Mouse (Mus musculus): ENCODE measurements around the gene Prkcd.

Prkcd gene

DNA sequence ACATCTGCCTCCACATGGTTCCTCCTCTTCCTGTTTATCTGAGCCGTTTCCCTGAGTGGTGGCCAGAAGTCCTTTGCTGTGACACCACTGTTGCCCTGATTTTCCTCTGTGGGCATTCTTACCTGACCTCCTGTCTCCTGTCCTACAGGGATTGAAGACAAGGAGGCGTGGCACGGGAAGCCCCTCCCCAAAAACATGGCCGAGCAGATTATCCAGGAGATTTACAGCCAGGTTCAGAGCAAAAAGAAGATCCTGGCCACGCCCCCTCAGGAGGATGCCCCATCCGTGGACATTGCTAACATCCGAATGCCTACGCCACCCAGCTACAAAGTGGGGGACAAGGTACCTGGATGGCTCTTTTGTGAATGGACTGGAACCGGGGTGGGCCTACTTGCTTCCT is 58.0 kb downstream of the Prkcd start:
- no peak for DNase-seq

DNA sequence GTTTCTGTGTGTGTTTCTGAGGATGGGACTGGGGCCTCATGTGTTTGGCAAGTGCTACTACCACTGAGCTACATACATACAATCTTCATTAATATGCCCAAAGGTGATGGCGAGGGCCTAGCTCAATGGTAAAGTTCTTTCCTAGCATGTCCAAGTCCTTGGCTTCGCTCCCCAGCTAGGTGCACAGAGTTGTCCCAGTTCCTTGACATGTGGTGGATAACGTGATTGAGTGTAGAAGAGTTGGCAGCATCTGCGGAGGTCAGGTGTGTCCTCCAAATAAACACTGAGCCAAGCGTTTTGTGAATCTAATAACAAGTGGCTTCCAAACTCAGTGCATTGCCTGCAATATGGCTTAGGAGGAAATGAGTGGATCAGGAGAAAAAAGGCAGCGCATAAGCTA is 59.7 kb downstream of the Prkcd start:
- no peak for DNase-seq

DNA sequence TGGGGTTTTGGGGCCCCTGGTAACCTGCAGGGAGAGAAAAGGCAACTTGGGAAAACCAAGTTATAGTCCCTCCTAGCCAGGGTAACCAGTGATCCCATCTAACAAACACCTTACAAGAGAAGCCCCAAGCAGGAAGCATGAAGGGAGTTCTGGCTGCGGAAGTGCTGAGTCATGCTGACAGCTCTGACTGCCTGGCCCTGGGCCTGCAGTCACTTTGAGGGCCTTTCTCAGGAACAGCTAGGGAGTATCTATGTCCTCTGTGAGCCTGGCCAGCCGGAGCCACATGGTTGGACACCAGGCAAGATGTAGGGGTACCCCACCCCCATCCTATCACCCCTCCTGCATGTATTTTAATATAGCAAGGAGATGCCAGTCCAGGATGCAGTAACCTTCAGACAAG is 61.6 kb downstream of the Prkcd start:
- no peak for DNase-seq

DNA sequence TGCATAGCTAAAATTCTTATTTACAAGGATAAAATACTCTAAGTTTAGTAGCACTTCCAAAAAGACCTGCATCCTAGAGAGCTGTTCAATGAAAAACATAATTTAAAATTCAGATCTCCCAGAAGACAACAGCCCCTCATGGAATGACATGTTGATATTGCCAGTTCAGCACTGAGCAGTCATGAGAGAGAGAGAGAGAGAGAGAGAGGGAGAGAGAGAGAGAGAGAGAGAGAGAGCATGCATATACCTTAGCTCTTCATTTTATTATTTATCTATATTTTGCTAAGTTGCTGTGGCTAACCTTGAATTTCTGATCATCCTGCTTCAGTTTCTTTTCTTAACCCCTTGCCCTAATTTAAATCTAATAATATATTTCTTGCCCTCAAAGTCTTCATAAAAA is 63.7 kb downstream of the Prkcd start:
- DNase-seq: no peak

DNA sequence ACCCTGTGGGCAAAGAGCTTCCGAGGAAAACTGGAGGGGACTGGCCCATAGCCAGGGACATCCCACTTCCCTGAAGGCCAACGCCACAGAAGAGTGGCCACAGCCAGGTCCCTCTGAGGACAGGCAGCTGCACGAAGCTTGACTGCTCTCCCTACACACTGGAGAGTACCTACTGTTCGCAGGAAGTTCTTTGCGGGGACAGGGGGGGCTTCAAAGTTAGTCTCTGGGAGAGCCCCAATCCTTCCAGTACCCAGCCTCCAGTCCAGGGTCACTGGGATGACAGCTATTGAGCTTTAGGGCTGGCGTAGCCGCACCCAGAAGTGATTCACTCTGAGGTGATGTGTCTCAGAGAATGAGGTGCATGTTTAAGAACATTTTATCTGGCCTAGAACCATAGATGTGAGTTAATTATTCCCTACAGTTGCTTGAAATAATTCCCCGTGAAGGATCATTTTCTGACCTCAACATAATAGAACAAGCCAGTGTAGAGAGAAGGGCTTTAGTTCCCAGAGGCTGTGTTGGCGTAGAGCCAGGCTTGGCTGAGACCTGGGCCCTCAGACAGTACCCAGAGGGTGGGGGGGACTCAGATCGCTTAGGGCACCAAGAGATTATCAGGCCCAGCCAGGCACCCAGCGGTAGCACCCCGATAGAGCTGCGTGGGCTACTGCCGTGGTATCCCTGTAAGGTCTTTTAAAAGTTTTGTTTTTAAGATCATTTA is 64.4 kb downstream of the Prkcd start:
- DNase-seq: peak; percentile 40

DNA sequence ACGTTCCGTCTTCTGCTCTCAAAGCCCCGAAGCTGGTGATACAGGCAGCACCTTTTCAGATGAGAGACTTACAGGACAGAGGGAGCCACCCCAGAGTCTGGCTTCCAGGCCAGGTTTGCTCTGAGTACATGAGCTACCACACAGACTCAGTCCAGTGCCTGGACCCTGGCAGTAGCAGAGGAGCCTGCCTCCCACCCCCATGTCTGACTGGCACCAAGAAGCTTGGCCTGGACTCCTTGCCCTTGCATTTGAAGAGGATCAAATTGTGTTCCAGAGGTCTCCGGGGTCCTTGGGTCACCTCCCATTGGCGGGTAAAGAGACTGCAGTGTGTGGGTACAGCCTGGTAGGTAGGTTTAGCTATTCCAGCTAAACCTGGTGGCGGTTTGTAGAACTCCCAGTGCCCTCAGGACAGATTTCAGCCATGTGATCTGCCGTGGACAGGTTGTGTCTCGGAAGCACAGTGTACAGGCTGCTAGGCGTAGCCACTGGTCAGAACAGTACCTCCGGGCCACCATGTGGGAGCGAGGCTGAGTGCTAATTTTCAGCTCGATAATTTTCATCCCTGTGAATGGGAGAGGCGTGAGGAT is 65.1 kb downstream of the Prkcd start:
- no peak for DNase-seq

DNA sequence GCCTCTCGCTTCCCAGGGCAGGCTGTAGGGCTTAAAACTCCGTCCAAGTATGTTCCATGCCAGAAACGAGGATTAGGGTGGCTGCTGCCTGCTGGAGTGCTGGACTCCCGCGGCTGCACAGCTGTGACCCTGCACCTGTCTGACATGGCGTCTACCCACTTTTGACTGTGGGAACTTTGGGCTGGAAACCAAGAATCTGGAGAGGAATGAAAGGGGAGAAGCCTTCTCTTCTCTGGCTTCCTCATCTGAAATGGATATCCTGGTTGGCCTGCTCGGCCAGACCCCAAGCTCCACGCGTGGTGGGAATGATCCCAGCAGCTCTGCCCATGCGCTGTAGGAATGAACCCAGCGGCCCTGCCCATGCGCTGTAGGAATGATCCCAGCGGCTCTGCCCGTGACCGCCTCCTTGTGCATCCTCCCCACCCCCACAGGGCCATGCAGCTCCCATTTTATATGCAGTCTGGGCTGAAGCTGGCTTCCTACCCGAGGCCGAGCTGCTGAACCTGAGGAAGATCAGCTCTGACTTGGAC is 66.6 kb downstream of the Prkcd start:
- DNase-seq: peak; percentile 74

DNA sequence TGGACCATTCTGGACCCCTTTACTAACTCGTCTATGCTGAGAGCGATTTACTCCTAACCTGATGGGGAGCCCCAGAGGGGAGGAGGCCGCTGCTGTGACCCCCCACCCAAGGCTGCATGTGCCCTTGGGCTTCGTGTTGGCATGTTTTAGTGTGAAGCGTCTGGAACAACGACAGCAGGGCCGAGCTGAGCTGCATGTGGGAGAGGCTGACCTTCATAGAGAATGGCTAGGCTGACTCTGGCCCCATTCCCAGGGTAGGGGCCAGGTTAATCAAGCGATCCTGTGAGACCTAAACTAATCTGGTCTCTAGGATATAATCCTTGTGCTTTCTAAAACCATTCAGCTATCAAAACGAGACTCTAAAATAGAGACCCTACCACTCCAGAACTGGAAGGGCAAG is 68.3 kb downstream of the Prkcd start:
- no peak for DNase-seq

DNA sequence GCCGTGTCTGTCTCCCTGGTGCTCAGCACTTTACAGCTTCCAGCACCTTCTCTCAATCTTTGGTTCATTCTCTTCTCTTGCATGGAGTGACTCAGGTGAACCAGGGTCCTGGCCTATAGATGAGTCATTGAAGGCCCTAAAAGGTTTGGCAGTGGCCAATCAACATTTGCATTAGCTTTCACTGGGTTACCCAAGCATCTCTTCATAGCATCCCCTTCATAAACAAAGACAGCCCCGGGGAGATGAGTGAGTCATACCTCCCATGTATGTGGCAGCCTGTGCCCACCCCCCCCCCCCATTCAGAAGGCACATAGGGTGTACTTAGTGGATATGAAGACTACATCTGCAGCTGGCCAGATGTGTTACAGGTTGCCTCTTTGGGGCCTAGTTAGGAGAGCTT is 69.4 kb downstream of the Prkcd start:
- no peak for DNase-seq

DNA sequence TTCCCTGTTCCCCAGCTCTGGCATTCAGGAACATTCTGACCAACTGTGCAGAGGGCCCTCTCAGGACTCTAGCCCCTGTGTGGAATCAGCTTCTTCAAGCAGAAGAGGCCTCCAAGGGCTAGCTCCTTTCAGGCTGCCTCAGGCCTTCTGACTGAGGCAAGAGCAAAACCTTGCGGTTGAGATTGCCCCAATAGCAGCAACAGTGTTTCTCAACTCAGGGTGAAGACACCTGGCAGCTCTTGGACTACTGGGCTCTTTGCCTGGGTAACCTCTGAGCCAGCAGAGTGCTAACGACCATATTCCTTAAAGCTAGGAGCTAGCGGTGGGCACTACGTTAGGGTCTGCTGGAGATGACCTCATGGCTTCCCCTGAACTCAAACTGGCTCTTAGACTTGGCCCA is 72.8 kb downstream of the Prkcd start:
- DNase-seq: no peak

DNA sequence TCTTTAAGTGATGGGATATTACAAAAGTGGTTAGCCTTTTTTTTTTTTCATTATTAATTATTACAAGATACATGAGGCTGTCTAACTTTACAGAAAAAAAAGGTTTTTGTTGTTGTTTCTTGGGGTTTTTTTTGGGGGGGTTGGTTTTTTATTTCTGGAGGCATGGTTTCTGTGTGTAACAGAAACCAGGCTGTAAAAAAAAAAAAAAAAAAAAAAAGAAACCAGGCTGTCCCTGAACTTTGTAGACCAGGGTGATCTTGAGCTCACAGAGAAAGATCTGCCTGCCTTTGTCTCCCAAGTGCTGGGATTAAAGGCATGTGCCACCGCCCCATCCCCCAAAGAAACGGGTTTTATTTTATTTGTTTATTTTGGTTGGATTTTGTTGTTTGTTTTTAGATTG is 74.0 kb downstream of the Prkcd start:
- no peak for DNase-seq

DNA sequence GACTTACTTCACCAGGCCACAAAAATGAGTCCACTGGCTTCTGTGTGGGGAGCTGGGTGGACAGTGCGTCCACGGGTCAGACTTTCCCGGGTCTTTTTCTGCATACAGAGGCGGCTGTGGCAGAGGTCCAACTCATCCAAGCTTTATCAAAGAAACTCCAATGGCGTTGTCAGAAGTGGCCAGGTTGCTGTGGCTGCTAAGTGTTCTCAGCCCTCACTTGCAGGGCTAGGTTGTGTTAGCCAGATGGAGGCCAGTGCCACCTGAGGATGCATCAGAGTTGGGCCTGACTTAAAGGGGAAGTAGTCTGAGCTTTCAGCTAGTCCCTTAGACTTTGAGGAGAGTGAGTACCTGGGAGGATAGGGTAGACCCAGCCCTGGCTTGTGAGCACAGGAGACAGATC is 74.5 kb downstream of the Prkcd start:
- no peak for DNase-seq

DNA sequence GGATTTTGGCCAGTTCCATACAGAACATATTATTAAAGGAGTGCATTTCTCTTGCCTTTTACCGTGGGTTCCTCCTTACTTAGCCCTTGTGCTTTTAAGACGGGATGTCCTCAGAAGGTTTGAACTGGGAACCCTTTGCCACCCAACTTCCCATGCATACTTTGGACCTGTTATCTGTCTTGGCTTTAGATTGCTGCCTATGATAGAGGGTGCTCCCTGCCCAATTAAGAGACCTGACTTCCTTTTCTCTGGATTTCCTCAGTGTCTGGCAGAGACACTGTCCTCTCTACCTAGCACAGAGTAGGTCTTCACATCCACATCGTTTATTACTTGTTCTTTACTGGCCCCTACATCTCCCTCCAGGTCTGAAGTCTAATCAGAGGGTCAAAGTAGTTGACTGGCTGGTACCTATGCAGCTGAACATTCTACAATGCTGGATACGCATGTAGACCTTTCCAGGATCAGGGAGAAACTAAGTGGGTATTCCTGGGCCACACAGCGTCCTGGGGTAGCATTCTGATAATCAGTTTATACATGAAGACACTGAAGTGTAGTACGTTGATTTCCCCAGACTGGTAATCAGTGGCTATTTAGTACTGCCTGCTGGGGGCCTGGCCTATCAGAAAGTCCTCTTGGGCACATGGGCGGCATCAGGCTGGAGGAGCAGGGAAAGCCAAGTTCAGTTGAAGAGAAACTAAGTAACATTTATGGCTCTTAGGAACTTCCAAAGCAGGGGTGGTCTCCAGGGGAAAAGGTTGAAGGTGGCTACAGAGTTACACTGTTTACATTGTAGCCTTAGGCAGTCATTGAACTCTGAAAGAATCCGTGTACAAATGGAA is 75.6 kb downstream of the Prkcd start:
- no peak for DNase-seq

DNA sequence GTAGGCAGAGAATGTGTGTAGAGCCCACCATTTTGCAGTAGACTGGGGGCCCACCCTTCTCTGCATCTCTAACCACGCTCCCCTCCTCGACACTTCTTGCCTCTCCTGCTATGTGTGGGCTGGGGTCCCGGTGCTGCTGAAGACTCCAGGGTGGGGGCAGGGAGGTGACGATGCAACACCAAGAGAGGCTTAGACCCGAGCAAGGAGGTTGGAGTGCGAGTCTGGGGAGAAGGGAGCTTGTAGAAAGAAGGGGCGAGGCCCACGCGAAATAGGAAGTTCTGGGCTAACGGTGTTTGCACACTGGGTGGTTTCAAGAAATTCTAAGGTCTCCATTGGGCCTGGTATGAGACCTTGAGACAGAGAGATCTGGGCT is 76.2 kb downstream of the Prkcd start:
- peak; percentile 58 for DNase-seq

DNA sequence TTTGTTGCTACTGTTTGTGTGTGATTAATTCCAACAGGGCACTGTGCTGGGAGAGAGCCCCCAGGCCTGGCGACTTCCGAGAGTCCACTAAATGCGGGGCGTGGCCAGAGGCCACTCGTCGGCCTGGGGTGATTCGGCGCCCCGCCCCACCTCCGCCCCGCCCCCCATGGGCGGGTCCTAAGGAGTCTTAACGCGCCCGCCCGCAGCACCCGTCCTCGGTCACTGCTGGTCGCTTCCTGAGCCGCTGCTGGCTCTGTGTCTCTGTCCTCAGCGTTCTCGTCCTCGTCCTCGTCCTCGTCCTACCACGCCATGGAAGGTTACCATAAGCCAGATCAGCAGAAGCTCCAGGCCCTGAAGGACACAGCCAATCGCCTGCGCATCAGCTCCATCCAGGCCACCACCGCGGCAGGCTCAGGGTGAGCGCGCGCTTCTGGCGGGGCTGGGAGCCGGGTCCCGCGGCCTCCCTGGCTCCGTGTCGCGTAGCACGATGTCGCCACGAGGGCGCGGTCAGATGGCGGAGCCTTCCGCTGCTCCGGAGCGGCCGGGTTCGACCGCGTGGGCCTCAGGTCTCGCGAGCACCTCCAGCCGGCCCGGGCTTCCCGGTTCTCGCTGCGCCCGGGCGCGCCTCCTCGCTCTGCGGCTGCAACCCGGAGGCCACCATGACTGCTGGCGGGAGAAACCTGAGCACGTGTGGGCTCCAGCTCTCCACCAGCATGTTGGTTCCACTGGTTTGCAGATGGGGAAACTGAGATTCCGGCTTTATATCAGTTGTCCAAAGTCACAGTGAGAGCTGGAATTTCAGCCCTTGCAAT is 76.8 kb downstream of the Prkcd start:
- DNase-seq: peak; percentile 94

DNA sequence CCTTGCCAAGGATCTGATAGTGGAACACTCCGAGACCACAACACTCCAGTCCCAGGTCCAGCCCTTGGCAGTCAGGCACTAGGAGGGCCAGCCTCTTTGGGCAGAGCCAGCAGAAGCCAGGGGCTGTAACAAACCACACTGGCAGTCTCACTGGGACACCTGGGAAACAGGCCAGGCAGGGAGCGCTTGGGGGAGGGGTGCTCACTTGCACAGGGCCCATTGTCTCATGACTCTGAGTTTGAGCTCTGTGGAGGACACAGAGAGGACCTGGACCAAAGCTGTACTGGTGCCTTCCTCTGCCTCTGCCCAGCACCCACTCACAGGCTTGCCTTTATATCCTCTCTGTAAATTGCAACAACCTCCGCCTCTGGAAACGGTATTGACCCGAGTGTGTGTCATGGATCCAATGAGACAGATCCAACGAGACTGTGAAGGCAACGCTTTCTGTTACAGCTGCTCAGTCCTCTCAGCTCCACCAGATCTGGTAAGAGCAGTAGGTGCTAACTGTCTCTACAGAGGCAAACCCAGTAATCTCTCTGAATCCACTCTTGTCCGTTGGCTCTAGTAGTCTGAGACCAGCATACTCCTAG is 77.8 kb downstream of the Prkcd start, which contains the start of gene Tkt:
TSS of gene Tkt (plus strand) at position 229 of the 590 bp plus-strand sequence.
- DNase-seq: peak; percentile 74
